Mouse (Mus musculus) heart, embryonic 13.5 days (tissue): ENCODE results near the gene Mansc4. TPM values are rescaled to one million over a fixed set of nuclear protein-coding genes. Genes with fewer than 3 reads are reported as not detected.

Source experiments
- ATAC-seq: fragments of 200-750 bp; cut with Nextera tagmentation; 2 replicates; pipeline ENCODE4 v1.8.0; 2017; ENCODE audit warnings: moderate TSS enrichment; ENCODE audit not compliant: insufficient number of reproducible peaks, low FRiP score, low TSS enrichment; ENCODE audit errors: extremely low read depth
- H3K27ac ChIP-seq: fragments of 300-500 bp; sonication (generic); replicated peaks from 2 replicates; pipeline ENCODE4 v1.5.1; 2015; ENCODE audit warnings: moderate library complexity, mild to moderate bottlenecking, inconsistent platforms
- H3K27me3 ChIP-seq: fragments of 300-500 bp; sonication (generic); replicated peaks from 2 replicates; pipeline ENCODE4 v1.6.1; 2015; ENCODE audit warnings: mild to moderate bottlenecking, inconsistent platforms
- H3K36me3 ChIP-seq: fragments of 300-500 bp; sonication (generic); 2 replicates; pipeline ENCODE4 v1.6.1; 2015; ENCODE audit warnings: mild to moderate bottlenecking, inconsistent platforms
- H3K4me1 ChIP-seq: fragments of 300-500 bp; sonication (generic); 2 replicates; pipeline ENCODE4 v1.6.1; 2015; ENCODE audit warnings: inconsistent platforms
- H3K4me2 ChIP-seq: fragments of 300-500 bp; sonication (generic); 2 replicates; pipeline ENCODE4 v1.6.1; 2015; ENCODE audit warnings: inconsistent platforms, mild to moderate bottlenecking, moderate library complexity
- H3K4me3 ChIP-seq: fragments of 300-500 bp; sonication (generic); 2 replicates; pipeline ENCODE4 v1.5.1; 2015; ENCODE audit warnings: moderate library complexity, mild to moderate bottlenecking, inconsistent platforms
- H3K9ac ChIP-seq: fragments of 300-500 bp; sonication (generic); 2 replicates; pipeline ENCODE4 v1.6.1; 2015; ENCODE audit warnings: inconsistent platforms, mild to moderate bottlenecking, moderate library complexity
- H3K9me3 ChIP-seq: fragments of 300-500 bp; sonication (generic); 2 replicates; pipeline ENCODE4 v1.6.1; 2016; ENCODE audit warnings: inconsistent platforms
- WGBS: fragments of 180-500 bp; shearing (Covaris S2); methylation state at CpG from one replicate; pipeline ENCODE4 v1.1.7; 2015; ENCODE audit warnings: mixed read lengths; 5-methylcytosine and 5-hydroxymethylcytosine counted together
- polyA plus RNA-seq: library from polyadenylated mRNA; unstranded; fragments of >200 nt; fragmentation: Nextera tagmentation; extraction: Ambion mirVana; gene quantifications from 2 replicates; pipeline ENCODE4 v1.2.1, GENCODE M21; 2015

Mansc4 gene
- 0.48 and 0.51 TPM in 2 replicates for polyA plus RNA-seq

DNA sequence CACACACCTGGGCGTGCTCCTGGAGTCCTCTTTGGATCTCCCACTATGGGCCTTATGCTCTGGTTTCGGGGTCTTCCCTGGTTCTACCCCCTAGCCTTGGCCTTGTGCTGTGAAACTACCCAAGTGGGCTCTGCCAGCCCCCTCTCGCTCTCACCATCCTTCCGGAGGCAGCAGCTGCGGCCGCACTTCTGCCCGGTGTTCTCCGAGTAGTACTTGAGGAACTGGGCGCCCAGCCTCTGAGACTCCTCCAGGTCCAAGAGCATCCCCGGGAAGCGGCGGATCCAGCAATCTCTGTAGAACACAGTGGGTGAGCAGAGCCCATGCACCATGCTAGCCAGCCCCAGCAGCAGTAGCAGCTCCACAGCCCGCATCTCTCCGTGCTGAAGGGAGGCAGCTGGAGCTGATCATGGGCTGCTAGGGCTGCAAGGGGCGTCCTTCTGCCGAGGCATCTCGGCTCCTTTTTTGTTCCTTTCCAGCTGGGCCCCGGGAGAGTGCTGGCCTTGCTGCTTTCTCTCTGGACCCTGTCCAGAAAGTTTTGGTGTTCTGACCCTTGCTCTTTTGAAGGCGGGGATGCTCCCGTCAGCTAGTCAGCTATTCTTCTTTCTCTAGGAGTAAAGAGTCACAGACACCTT, at the start of gene Mansc4:
Mansc4 (minus strand) TSS at position 439 of the 632 bp plus-strand sequence.
- peaks cover 18% of the 10 kb centered on the region for H3K4me1 ChIP-seq
- peak within 1 kb of the TSS; percentile 15 for H3K9ac ChIP-seq
- ATAC-seq: no peak
- H3K27ac ChIP-seq: no peak within 1 kb of the TSS; the same call in 1 of the 2 replicates
- H3K4me3 ChIP-seq: peak within 1 kb of the TSS; percentile 31
- 11% methylated on average over 20 of the region's 20 CpGs for WGBS
- no peaks in the 10 kb centered on the region for H3K36me3 ChIP-seq
- H3K27me3 ChIP-seq: peaks cover 13% of the 10 kb centered on the region; the same call in 1 of the 2 replicates
- no peaks in the 10 kb centered on the region for H3K9me3 ChIP-seq
- peak within 1 kb of the TSS; percentile 59 for H3K4me2 ChIP-seq

DNA sequence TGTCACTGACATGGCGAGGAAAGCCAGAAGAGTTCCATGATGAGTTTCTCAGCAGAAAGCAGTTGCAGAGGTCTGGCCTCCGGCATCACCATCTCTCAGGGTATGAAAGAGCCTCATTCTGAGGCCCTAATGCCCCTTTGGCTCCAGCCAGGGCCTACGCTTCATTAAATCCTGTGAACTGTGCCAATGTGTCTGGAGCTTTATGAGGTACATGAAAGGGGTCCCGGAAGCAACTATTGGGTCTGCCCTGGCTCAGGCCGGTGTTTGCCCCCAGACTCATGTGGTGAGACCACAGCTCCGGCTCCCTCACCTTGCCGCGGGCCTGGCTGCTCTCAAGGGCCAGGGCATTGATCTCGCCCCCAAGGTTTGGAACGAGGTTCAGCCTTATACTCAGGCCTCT, 40.4 kb upstream of the Mansc4 start:
- Histone ChIP-seq H3K4me1 (no peaks in the 10 kb centered on the region), H3K4me3 (no peak overlapping the region), H3K4me2 (no peak overlapping the region), H3K9ac (no peak overlapping the region), H3K36me3 (no peaks in the 10 kb centered on the region), H3K27ac (no peak overlapping the region), H3K9me3 (peaks cover 3% of the 10 kb centered on the region; the same call in 1 of the 2 replicates), H3K27me3 (no peaks in the 10 kb centered on the region)
- WGBS: 88% methylated on average over 10 of the region's 10 CpGs
- ATAC-seq: no peak

DNA sequence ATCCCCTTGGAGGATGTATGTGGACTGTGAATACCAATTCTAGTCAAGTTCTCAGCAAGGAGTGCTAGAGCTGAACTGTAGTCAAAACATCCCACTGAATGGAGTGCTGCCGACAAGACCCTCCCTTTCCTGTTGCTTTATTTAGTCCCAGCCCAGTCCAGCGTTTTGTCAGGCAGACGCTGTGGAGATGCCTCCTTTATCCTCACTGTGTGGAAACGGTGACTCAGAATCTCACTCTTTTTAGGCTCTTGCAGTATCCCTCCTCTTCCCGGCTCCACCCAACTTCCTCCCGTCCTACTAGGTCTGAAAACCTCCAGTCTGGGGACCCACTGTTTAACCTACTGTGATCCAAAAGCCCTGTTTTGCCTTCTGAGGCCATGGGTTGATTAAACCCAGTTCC, 34.5 kb upstream of the Mansc4 start:
- no peak for ATAC-seq
- no peak overlapping the region for H3K9ac ChIP-seq

DNA sequence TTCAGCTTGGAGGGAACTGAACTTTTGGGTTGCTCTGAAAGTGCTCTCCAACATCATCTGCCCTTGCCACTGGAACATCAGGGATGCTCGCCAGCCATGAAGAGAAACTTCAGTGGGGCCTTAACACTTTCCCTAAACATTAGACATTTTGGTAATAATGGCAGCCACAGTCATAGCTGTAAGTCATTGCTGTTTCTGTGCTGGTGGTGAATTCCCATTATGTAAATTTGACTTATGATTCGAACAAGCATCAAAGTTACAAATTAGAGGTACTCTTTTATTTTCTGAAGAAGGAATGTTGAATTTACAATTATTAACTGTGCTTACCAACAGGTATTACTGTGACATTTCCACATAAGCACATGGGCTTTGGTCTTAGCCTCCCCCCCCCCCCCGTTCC, 31.4 kb upstream of the Mansc4 start:
- ATAC-seq: no peak
- Histone ChIP-seq H3K4me1 (peaks cover 8% of the 10 kb centered on the region), H3K27me3 (no peaks in the 10 kb centered on the region), H3K4me2 (no peak overlapping the region), H3K9ac (no peak overlapping the region), H3K9me3 (no peaks in the 10 kb centered on the region), H3K4me3 (no peak overlapping the region), H3K27ac (no peak overlapping the region), H3K36me3 (no peaks in the 10 kb centered on the region; the same call in 1 of the 2 replicates)
- 81% methylated on average over 3 of the region's 3 CpGs for WGBS

More for the DNA sequence above, 34.5 kb upstream of the Mansc4 start:
- no peaks in the 10 kb centered on the region for H3K36me3 ChIP-seq
- no peaks in the 10 kb centered on the region for H3K9me3 ChIP-seq
- no peaks in the 10 kb centered on the region for H3K27me3 ChIP-seq
- peaks cover 8% of the 10 kb centered on the region for H3K4me1 ChIP-seq
- H3K4me2 ChIP-seq: peak overlapping the region; percentile 32
- 24% methylated on average over 6 of the region's 6 CpGs for WGBS
- no peak overlapping the region for H3K4me3 ChIP-seq
- no peak overlapping the region for H3K27ac ChIP-seq

DNA sequence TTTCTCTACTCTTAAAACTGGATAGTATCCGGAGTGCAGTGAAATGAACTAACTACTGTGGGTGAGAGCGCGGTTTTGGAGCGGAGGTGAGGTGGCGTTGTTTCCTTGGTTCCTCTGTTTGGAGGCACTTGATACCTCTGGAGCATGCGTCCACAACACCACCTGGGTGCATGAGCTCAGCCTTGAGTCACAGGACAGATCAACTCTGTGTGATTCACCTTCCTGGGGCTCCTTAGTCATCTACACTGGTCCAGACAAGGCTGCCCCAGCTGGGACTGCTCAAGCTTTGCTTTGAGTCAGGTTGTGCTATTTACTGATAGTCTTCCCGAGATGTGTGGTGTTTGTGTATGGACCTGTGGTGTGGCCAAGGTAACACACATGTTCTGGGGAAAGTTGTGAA, 30.9 kb upstream of the Mansc4 start:
- Histone ChIP-seq H3K4me2 (no peak overlapping the region), H3K9ac (no peak overlapping the region), H3K4me3 (no peak overlapping the region), H3K27ac (no peak overlapping the region), H3K27me3 (no peaks in the 10 kb centered on the region), H3K4me1 (peaks cover 8% of the 10 kb centered on the region), H3K36me3 (peaks cover under 1% of the 10 kb centered on the region; the same call in 1 of the 2 replicates), H3K9me3 (no peaks in the 10 kb centered on the region)
- ATAC-seq: no peak
- WGBS: 83% methylated on average over 7 of the region's 7 CpGs

DNA sequence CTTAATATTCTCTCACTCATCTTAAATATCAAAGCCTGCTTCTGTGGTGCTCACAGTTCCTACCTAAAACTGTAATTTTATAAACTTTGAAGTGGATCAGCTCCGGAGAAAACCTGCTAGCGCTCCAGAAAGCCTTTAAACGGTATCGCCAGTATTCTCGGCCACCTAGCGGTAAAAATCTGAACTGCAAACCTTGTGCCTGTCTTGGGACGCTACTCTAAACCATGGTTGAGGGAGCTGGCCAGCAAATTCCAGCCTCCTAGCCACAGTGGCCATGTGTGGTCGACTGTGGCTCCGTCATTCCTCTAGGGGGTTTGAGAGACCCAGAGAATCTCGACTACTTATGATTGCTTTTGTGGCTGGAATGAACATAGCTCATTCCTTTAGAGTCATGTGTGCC, 29.7 kb upstream of the Mansc4 start:
- Histone ChIP-seq H3K27ac (no peak overlapping the region), H3K9ac (no peak overlapping the region), H3K4me3 (no peak overlapping the region), H3K27me3 (no peaks in the 10 kb centered on the region), H3K36me3 (peaks cover 10% of the 10 kb centered on the region; the same call in 1 of the 2 replicates), H3K4me1 (peaks cover 8% of the 10 kb centered on the region), H3K9me3 (no peaks in the 10 kb centered on the region), H3K4me2 (no peak overlapping the region)
- 6% methylated on average over 10 of the region's 10 CpGs for WGBS
- ATAC-seq: no peak

DNA sequence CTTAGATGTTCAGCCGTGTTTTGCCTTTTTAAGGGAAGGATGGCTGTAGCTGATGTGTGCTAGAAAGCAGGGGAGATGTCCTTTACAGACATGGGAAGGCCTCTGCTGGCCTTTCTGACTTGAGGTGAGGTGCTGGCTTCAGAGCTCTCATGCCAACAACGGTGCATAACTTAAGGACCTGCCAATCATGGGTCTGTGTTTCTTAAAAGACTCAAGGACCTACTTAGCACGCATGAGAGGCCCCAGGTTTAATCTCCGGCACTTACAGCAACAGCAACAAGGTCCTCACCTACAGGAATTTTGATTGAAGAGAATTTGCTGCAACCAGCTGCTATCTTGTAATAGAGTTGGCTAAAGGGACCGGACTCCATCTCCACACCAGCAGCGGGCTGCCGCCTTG, 22.5 kb upstream of the Mansc4 start:
- H3K9ac ChIP-seq: no peak overlapping the region
- 41% methylated on average over 7 of the region's 7 CpGs for WGBS
- H3K27ac ChIP-seq: no peak overlapping the region
- H3K36me3 ChIP-seq: peaks cover 69% of the 10 kb centered on the region
- peaks cover 11% of the 10 kb centered on the region for H3K4me1 ChIP-seq
- no peaks in the 10 kb centered on the region for H3K9me3 ChIP-seq
- no peak overlapping the region for H3K4me2 ChIP-seq
- H3K4me3 ChIP-seq: no peak overlapping the region
- no peak for ATAC-seq
- no peaks in the 10 kb centered on the region for H3K27me3 ChIP-seq

DNA sequence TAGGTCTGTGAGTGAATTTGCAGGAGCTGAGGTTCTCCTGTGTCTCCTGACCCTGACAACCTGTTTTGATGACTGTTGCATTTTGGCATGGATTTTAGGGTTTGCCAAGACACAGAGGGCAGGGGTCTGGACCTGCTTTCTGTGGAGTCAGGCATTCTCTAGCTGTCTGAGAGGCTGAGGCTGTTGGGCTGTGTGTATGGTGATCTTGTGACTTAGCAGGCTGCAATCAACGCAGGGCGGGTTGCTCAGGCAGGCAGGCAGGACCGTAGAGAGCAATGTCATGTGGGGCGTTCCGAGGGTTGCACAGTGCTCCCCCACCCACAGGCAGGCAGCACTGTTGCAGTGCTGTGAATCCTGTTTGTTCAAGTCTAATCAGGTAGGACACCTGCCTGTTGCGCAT, 19.9 kb upstream of the Mansc4 start:
- Histone ChIP-seq H3K27ac (no peak overlapping the region), H3K4me1 (peaks cover 11% of the 10 kb centered on the region), H3K9ac (no peak overlapping the region), H3K4me2 (no peak overlapping the region), H3K36me3 (peaks cover 82% of the 10 kb centered on the region), H3K27me3 (no peaks in the 10 kb centered on the region), H3K9me3 (no peaks in the 10 kb centered on the region), H3K4me3 (no peak overlapping the region)
- ATAC-seq: no peak
- 83% methylated on average over 6 of the region's 6 CpGs for WGBS

DNA sequence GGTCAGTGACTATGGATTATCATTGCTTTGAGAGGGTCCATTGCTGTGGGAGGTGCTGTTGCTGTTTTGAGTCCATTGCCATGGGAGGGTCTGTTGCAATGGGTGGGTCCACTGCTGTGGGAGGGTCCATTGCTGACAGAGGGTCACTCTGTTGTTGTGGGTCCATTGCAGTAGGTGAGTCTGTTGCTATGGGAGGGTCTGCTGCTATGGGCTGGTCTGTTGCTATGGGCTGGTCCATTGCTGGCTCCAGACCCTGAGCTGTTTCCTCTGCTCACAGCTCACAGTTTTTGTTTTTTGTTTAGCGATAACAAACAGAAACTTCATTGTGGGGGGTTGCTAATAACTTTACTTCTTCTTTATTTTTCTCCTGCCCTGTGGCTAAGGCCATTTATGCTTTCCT, 18.7 kb upstream of the Mansc4 start:
- ATAC-seq: no peak
- Histone ChIP-seq H3K27ac (no peak overlapping the region), H3K9me3 (no peaks in the 10 kb centered on the region), H3K4me2 (no peak overlapping the region), H3K27me3 (no peaks in the 10 kb centered on the region), H3K4me3 (no peak overlapping the region), H3K36me3 (peaks cover 73% of the 10 kb centered on the region), H3K4me1 (peaks cover 15% of the 10 kb centered on the region), H3K9ac (no peak overlapping the region)
- 94% methylated on average over 1 of the region's 1 CpGs for WGBS

DNA sequence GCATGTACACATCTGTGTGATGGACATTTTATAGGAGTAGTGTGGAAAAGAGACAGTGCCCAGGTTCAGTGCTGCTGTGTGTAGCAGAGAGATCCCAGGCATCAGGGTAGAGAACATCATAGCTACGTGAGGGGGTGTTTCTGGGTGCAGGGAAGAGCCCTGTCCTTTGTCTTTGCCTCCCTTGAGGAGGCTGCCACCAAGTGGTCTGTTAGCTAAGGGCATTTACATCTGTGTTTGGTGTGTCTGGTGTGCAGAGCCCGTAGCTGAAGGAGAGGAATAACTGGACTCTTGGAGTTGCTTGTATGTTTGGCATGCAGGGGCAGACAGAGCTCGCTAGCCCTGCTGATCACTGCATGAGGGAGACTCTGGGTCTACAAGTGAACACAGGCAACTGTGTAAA, 15.5 kb upstream of the Mansc4 start:
- H3K4me1 ChIP-seq: peaks cover 27% of the 10 kb centered on the region
- H3K9me3 ChIP-seq: no peaks in the 10 kb centered on the region
- H3K27me3 ChIP-seq: no peaks in the 10 kb centered on the region
- no peak overlapping the region for H3K4me3 ChIP-seq
- peaks cover 46% of the 10 kb centered on the region for H3K36me3 ChIP-seq
- H3K27ac ChIP-seq: no peak overlapping the region
- H3K4me2 ChIP-seq: no peak overlapping the region
- H3K9ac ChIP-seq: no peak overlapping the region
- ATAC-seq: no peak
- 91% methylated on average over 3 of the region's 3 CpGs for WGBS

DNA sequence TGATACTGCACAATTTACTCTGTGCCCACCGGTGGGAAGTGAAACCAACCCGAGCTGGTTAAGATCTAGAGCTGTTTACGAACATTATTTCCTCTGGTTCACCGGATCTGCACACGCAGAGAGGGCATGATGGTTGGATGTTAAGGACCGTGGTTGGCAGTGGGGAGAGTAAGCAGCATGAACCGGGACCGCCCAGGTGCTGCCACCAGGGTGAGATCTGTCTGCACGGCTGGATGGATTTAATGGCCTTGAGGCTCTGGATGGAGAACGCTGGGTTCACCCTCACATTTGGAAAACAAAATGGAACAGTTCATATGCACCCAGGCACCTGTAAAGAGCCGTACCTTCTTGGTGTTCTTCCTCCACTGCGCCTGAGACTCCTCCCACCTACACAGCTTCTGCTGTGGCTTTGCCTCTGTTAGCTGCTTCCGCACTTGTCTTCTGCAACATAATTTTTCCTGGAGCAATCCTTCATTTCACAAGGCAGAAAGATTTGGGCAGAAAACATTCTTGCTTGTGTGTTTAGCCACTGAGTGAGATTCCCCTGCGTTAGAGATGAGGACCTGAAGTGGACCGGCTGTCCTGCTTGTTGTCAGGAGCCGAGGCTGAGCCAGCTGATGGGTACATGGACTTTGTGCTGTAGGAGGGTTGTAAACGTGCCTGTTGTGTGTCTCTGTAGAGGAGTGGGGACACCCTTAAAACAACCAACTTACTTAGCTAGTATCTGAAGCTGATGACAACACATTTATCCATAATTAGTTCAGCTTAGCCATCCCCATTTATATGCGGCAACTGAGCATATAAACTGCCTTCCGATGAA, 12.8 kb upstream of the Mansc4 start:
- H3K4me1 ChIP-seq: peaks cover 37% of the 10 kb centered on the region
- H3K4me2 ChIP-seq: no peak overlapping the region
- 78% methylated on average over 19 of the region's 19 CpGs for WGBS
- H3K4me3 ChIP-seq: no peak overlapping the region
- no peak for ATAC-seq
- H3K9ac ChIP-seq: no peak overlapping the region
- no peak overlapping the region for H3K27ac ChIP-seq
- H3K36me3 ChIP-seq: peaks cover 45% of the 10 kb centered on the region
- H3K27me3 ChIP-seq: no peaks in the 10 kb centered on the region
- H3K9me3 ChIP-seq: 0 out of 2 replicates have a peak, but pooled peaks cover 4% of the 10 kb centered on the region
